Mouse (Mus musculus) NIH3T3 (cell line): ENCODE data around the gene Ina.

Experiments
- DNase-seq: peaks from one replicate; pipeline ENCODE4 v3.0.0-alpha.2; 2012; ENCODE audit warnings: low read depth

Ina gene

DNA sequence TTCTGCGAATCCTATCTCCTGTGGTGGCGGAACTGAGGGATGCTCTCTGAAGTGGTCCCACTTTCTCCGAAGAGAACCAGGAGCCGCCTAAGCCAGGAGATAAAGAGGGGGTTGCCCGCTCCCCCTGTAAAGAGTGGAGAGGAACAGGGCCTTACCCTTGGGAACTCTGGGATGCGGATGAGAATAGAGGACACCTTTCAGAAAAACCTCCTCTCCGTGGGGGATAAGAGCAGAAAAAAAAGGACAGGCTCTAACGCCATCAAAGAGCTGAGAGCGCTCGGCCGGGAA, 395 bp upstream of the Ina start:
- DNase-seq: no peak

DNA sequence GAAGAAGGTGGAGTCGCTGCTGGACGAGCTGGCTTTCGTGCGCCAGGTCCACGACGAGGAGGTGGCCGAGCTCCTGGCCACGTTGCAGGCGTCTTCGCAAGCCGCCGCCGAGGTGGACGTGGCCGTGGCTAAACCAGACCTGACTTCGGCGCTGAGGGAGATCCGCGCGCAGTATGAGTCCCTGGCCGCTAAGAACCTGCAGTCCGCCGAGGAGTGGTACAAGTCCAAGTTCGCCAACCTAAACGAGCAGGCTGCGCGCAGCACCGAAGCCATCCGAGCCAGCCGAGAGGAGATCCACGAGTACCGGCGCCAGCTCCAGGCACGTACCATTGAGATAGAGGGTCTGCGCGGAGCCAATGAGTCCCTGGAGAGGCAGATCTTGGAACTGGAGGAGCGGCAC, 898 bp downstream of the Ina start:
- DNase-seq: no peak

DNA sequence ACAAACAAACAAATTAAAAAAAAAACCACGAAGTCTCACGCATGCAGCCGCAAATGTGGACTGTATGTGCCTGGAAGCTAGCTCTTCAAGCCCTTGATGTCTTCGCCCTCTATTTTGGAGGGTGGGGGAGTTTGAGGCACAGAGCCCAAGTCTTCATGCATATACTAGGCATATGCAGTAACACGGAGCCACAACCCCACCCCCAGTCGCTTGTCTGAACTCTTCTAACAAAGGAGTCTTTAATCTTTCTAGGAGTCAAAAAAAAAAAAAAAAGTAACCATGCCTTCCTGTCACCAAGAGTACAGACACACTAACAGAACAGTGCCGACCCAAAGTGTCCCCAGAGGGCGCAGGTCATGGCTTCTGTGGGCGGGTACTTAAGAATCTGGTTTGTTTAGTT, 1.5 kb downstream of the Ina start:
- no peak for DNase-seq

DNA sequence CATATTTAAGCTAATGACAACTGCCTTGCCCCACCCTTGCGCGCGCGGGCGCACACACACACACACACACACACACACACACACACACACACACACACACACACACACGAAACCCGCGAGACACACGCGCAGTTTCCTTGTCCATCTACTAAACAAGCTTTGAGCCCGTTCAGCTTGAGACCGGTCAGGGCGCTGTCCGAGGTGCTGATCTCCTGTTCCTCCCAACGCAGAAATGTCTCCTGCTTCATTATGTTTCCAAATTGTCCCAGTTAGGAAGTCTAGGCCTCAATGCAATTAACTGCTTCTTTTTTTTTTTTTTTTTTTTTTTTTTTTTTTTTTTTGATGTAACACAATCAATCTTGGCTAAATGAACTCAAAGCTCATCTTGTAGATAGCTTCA, 2.0 kb downstream of the Ina start:
- DNase-seq: peak; percentile 92

DNA sequence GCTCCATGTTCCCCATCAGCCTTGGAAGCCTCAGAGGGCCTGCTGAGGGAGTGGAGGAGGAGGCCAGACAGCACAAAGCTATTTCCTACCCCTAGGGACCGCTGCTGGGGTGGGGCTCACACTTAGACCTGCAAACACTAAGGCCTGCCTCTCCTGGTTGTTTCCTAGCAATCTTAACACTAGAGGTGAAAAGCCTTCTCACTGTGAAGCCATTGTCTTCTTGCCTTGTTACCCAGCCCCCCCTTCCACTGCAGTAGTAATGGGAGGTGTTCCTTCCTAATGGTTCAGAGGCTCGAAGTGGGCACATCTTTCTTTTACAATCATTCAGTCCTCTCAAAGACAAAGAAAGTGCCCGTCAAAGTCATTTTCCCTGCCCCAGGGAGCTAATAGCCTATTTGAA, 3.3 kb downstream of the Ina start:
- DNase-seq: no peak

DNA sequence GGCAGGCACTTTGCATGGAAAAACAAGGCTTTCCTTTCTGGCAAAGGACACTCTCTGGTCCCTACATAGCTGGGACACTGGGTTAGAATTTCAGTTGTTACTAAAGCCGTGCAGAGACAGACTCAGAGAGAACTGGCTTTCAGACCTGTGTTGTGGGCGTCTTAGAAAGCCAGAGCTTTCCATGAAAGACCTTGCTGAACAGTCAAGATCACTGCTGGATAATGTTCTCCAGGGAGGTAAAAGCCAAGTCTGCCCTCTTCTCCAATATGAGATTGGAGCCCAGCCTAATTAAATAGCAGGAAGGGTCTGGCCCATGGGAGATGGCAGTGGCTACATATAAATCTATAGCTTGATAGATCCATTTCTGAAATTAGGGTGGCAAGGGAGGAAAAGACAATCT, 3.8 kb downstream of the Ina start:
- no peak for DNase-seq

DNA sequence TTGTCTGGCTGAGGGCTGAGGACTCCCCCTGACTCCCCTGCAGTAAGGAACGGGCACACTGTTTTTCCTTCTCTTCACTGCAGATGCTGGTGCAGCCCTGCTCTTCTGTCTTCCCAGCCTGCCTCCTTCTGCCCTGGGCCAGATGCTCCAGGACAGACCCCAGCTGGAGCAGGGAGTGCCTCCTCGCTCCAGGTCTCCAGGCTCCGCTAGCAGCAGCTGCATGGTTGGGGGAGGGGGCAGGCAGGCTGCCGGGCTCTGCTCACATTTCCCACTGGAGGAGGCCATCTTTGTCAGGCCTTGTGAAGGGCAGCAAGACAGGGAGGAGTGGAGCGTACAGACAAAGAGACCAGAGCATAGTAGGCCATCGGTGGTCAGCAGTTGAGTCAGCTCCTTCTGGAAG, 4.8 kb downstream of the Ina start:
- no peak for DNase-seq

DNA sequence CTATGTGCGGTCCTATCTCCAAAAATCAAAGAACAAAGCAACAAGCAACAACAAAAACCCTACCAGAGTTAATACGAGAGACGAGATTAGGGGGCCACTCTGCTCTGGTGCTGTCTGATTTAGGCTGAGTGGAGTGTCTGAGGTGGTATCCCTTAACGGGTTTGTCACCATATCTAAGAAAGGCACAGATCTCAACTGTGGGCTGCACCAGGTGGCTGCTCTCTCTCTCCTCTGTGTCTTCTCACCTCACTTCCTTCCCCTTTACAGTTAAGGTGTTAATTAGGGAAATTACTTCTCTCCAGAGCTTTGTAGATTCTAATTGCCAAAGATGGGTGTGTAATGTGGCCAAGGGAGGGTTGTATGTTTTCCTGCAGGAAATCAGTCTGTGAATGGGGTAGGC, 8.2 kb downstream of the Ina start:
- DNase-seq: no peak

DNA sequence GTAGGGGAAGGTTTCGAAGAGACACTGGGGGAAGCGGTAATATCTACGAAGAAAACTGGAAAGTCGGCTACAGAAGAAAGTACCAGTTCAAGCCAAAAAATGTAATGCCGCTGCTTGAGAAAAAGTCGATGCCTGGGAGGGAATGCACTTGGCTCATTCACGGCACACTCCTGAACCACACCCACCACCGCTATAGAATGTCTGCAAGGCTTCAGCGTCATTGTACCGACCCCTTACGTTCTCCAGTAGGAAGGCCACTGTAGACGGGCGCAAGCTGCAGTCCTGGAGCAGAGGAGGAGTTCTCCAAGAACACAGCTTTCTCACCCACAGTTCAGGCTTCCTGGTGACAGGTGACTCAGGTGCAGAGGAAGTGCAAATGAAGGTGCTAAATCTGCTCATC, 9.0 kb downstream of the Ina start:
- DNase-seq: no peak

DNA sequence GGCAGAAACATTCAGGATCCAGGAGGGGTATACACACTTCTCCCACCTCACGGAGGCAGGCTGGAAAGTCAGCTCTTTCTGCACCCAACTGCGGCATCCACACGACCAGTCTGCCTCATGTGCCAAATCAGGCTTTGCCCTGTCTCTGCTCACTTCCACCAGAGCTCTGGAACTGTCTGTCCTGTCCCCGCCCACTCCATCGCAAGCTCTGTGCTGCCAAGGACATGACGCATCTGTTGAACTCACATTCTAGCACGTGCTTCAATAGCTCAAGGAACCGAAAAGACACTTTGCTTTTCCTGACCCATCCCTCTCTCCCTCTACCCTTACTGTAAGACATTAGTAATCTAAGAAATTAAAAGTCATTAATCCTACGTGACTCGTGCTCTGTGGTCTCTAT, 10.5 kb downstream of the Ina start:
- DNase-seq: peak; percentile 55

DNA sequence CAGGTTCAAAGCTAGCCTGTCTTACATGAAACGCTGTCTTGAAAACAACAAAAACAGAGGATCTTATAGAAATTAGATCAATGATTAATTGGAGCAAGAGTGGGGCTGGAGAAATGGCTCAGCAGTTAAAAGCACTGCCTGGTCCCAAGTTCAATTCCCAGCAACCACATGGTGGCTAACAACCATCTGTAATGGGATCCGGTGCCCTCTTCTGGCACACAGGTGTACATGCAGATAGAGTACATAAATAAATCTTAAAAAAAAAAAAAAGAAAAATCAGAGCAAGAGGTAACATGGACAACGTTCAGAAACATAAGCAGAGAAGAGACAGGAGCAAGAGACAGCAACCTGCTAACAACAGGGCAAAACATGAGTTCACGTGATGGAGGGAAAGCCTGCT, 12.0 kb downstream of the Ina start:
- no peak for DNase-seq

DNA sequence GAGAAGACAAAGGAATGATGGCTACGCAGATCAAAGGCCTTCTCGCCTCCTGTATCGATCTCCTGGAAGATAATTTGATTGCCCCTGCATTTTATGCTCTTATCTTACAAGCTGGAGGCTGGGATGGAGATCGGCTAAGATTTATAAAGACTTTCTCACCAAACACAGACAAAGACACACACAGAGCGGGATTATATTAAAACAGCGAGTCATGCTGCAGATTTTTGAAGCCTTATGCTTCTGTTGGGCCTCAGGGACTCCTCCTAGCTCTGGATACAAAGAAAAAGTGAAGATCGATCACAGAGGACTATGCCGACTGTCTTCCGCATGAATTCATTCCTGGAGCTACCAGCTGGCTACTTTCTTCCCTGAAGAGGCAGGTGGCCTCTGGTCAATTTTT, 15.3 kb downstream of the Ina start:
- DNase-seq: no peak

DNA sequence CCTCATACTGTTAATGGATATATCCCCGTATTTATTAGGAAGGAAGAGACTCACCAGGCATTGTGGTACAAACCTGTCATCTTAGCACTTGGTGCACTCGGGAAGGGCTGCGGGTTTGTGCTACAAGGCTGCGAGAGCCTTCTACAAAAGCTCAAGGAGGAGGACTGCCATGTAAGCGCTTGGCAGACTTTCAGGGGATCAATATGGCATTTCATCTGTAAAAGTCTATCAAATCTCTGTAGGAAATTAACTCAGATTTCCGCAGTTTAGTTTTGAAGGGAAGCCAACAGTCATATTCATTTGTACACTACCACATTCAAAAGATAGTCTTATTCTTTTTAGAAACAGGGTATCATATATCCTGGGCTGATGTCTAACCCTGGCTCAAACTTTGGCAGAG, 17.3 kb downstream of the Ina start:
- DNase-seq: no peak

DNA sequence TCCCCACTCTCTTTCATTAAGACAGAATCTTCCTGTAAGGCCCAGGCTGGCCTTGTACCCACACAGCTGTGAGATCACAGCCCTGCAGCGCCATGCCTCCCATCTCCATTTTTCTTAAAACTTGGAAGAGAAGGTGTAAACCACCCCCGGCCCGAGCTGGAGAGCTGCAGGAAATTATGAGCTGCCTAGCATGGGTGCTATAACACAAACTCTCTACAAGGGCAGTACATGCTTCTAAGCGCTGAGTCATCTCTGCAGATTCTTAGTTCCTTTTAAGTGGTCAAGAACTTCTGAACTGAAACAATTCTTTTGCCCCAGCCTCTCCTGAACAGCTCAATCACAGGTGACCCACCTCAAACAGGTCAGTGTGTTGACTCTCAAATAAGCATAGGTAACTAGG, 20.4 kb downstream of the Ina start:
- DNase-seq: peak; percentile 22

DNA sequence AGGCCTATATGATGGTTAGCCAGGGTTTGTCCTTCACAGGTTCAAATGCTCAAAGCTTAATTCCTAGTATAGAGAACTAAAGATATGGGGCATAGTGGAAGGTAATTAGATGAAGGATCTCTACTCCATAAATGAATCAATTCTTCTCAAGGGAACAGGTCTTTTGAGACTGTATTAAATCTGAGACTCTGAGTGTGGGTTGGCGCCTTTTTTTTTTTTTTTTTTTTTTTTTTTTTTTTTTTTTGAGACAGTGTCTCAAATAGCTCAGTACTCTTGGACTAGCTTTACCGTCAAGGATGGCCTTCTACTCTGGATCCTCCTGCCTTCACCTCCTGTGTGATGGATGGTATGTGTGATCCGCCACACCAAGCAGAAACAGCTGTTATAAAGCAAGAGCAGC, 22.1 kb downstream of the Ina start:
- no peak for DNase-seq

DNA sequence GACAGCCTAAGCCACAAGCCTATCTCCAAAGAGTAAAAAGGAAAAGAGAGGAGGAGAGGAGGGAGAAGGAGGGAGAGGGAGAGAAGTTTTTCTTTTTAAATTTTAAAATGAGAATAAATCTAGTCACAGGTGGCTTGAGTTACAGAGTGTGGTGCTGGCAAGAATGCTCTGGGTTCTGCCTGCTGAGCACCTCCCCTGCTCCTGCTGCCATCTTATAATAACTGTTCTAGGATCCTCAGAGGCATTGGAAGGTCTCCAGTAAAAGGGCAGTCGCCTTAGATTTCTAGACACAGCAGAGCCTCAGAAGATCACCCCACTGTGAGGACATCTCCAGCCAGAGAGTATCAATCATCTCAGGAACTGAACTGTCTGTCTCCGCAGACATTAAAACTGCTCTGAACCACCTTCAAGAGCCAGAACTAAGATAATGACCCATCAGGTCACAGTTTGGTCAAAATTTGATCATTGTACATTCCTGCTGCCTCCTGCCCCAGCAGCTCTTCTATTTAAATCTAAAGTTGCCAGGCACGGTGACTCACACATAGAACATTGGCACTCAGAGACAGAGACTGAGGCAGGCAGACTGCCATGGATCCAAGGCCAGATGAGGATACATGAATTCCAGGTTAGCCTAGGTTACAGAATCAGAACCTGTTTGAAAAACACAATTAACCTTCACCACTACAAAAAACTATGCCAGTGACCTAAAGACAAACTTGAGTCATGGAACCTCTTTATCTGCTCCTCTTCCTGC, 26.4 kb downstream of the Ina start:
- peak; percentile 35 for DNase-seq

DNA sequence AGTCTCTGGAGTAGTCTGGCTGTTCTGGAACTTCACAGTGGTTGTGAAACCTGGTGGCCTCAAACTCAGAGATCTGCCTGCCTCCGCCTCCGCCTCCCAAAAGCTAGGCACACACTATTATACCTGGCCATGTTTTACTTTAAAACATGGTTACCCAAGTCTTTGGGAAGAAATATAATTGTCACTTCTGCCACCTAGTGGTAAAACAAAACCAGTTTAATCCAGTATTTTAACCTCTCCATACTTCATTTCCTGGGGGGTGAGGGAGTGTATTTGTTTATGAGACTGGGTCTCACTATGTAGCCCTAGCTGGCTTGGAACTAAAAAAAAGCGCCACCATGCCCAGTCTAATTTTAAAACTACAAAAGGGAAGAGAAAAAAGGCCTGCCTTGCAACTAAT, 29.1 kb downstream of the Ina start:
- DNase-seq: peak; percentile 65

DNA sequence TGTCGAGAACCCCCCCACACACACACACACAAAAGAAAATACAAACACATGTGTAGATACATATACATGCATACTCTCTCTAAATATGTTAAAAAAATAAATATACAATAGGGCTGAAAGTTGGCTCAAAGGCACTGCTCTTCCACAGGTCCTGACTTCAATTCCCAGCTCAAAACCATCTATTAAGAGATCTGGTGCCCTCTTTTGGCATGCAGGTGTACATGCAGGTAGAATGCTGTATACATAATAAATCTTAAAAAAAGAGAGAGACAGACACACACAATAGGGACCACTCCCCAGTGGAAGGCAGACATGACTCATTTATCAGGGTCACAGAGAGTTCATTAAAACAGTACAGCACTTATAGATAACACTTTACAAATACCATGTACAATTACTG, 31.8 kb downstream of the Ina start:
- DNase-seq: peak; percentile 37

DNA sequence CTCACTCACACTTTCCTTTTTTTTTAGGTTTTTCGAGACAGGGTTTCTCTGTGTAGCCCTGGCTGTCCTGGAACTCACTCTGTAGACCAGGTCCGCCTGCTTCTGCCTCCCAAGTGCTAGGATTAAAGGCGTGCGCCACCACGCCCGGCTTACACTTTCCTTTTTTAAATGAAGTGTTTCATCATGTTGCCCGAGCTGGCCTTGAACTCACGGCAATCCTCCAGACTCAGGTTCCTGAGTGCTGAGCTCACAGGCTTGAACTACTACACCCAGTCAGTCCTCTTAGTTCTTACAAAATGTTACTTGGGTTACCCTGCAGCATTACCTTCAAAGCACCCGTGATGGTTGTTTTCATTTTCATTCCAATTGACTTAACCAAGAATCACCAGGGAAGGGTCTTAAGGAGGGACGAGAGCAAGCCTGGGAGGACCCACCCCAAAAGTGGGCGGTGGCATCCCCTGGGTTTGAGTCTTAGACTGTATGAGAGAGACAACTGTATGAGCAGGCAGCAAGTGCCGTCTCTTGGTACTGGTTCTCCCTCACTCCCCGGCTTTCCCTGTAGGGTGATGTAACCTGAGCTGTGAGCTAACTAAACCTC, 32.8 kb downstream of the Ina start:
- DNase-seq: no peak

DNA sequence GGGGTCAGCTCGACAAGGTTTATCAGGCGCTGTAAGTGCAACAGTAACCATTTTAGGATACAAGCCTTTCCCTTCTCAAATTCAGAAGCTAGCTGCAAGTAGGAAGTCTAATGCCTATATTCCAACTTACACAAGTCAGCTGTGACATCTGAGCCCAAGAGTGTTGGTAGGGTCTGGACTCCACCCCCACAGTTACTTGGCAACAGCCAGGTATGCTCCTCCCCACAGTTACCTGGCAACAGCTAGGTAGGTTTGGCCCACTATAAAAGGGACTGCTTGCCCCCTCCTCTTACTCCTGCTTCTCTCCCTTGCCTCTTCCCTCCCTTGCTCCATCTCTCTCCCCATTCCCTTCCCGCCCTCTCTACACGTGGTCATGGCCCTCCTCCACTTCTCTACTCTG, 34.6 kb downstream of the Ina start:
- DNase-seq: no peak

DNA sequence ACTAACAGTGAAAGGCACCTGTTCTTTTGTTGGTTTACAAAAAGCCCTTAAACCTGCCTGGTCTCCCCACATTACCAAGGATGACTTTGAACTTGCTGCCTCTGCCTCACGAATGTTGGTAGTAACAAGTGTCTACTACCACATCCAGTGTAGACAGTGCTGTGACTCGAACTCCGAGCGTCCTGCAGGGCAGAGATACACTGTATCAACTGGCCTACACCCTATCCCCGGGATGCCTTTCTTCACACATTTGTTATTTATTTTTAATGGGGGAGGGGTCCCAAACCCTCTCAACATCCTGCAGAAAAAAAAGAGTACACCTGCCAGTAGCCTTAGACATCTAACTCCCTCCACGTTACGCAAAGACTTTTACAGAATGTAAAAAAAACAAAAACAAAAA, 35.3 kb downstream of the Ina start:
- no peak for DNase-seq

DNA sequence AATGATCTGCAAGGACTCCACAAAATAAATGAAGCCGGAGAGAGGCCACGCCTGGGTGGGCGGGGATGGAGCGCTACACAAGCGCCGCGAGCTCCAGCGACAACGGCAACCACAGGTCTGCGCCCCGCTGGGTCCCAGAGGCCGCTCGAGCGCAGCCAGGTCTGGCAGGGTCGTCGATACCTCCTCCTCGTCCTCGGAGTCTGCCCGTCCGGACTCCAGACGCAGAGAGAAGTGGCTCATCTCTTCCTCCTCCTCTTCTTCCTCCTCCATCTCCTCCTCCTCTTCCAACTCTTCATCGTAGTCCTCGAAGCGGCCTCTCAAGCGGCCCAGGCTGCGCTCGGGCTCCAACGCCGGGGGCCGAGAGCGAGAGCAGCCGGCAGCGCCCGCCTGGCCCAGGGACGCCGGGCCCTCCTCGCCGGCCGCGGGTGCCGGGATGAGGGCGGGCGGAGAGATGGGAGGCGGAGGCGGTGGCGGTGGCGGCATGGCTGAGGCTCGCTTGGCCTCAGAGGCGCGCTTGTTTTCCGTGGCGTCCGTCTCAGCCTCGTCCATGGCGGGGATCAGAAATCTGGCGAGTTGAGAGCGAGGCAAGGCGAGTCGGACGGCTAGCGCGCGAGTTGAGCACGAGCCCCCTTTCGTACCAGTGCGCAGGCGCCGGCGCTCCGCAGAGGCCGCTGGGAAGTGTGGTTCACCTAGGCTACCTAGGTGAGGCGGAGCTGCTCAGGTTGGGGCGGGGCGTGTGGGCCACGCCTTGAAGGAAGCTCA, 36.0 kb downstream of the Ina start, which contains the start of gene Pcgf6:
TSS of gene Pcgf6 (minus strand) at position 636 of the 762 bp plus-strand sequence.
- DNase-seq: peak; percentile 91

DNA sequence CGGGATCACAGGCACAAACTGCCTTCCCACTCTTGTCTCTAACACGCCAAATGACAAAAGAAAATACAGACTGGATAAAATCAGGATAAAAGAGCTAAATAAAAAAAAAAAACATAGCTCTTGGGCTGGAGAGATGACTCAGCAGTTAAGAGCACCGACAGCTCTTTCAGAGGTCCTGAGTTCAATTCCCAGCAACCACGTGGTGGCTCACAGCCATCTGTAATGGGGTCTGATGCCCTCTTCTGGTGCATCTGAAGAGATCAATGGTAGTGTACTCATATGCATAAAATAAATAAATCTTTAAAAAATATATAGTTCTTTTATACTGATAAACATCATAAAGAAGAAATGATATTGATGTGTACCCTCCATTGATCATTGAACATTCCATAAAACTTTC, 38.4 kb downstream of the Ina start:
- no peak for DNase-seq

DNA sequence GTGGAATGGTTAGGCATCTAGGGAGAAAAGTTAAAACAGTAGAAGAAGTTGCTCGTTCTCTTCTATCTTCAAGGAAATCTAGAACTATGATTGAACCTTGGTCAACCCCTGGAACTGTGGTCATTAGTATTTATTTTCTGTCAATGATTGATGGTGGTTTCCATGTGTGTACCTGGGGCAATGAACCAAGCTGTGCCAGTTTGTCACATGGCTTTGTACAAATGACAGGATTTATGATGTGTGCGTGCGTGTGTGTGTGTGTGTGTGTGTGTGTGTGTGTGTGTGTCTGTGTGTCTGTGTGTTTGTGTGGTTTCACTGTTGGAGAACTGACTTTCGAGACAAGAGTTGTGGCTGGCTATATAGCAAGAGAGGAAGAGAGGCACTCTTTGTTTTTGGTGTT, 39.0 kb downstream of the Ina start:
- DNase-seq: no peak
